Mouse (Mus musculus): ENCODE measurements around the gene Tut7. TPM values are rescaled to one million over a fixed set of nuclear protein-coding genes. Genes with fewer than 3 reads are reported as not detected.

Gene Tut7
- 39.7 and 39.9 TPM in 2 replicates for polyA plus RNA-seq (2012; rRNA removed)

GRCm38 (mm10) chr13:59822507-59823462, at the start of gene Tut7:
TSS of gene Tut7 (minus strand) at chr13:59823147.

GRCm38 (mm10) chr13:59782145-59782544, 40.8 kb downstream of the Tut7 start, which contains the start of gene Gm49354:
TSS of gene Gm49354 (minus strand) at chr13:59782245.

GRCm38 (mm10) chr13:59769296-59770163, 53.4 kb downstream of the Tut7 start, which contains the start of gene Isca1:
TSS of gene Isca1 (minus strand) at chr13:59769810.

GRCm38 (mm10) chr13:59746711-59747110, 76.2 kb downstream of the Tut7 start, which contains the start of gene 1700014D04Rik:
TSS of gene 1700014D04Rik (minus strand) at chr13:59746752.

GRCm38 (mm10) chr13:59731652-59732051, 91.3 kb downstream of the Tut7 start, which contains the start of gene Spata31d1d:
TSS of gene Spata31d1d (minus strand) at chr13:59731752.

Other genes starting within 250 kb of the Tut7 start
- gene Agtpbp1, start 237.9 kb downstream of the Tut7 start, polyA plus RNA-seq (2012; rRNA removed) = 40.7 and 43.2 TPM in 2 replicates
- gene Naa35, start 237.9 kb downstream of the Tut7 start, polyA plus RNA-seq (2012; rRNA removed) = 116 and 128 TPM in 2 replicates
- gene Golm1, start 147.3 kb downstream of the Tut7 start, polyA plus RNA-seq (2012; rRNA removed) = 35.2 and 41.8 TPM in 2 replicates
- gene 4921517D22Rik, start 129.0 kb downstream of the Tut7 start, polyA plus RNA-seq (2012; rRNA removed) = not detected in 2 replicates
- gene Spata31d1a, start 112.8 kb downstream of the Tut7 start, polyA plus RNA-seq (2012; rRNA removed) = 0.03 and 0.06 TPM in 2 replicates
- gene Spata31d1b, start 110.9 kb downstream of the Tut7 start, polyA plus RNA-seq (2012; rRNA removed) = 0.01 TPM in 1 of 2 replicates, not detected in the other
- 0.02 and 0.03 TPM in 2 replicates for gene Spata31d1d, start 91.4 kb downstream of the Tut7 start, polyA plus RNA-seq (2012; rRNA removed)
- gene 1700014D04Rik, start 76.4 kb downstream of the Tut7 start, polyA plus RNA-seq (2012; rRNA removed) = 0.09 TPM in 2 replicates
- 115 and 123 TPM in 2 replicates for gene Isca1, start 53.3 kb downstream of the Tut7 start, polyA plus RNA-seq (2012; rRNA removed)
- 0.90 and 6.6 TPM in 2 replicates for gene Gm49354, start 40.9 kb downstream of the Tut7 start, polyA plus RNA-seq (2012; rRNA removed)

All from central nervous system, embryonic 14 days (tissue).